Mouse (Mus musculus): ENCODE measurements at regions not wholly inside any gene's neighbourhood (a gene's known extent, or its start where the extent isn't known, plus 50 kb on each side); places are given as distances from the start of the nearest gene placed in this dataset.
A peak's percentile ranks its signal among the peaks of the same experiment; 100 is the strongest.

DNA sequence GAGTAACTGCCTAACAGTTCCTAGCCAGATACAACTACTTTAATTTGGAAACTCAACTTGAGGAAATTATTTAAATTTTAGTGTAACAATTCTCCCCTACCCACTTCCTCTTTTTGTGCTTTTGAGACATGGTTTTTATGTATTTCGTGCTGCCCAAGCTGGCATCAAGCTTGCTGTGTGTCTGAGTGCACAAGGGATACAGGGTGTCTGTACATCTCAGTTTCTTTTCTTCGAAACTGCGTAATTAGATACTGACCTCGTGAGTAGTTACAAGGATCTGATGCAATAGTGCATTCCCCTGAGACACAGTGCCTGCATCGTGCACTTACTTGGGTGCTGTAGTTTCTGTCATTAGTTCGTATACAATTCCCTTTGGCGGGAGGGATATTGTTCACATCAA, 192.4 kb downstream of the Ube2e3 start:
- Histone ChIP-seq H3K36me3 (no peaks in the 10 kb centered on the region), H3K27ac (no peak overlapping the region), H3K9ac (no peak overlapping the region), H3K4me2 (replicated peaks) (no peak overlapping the region), H3K27me3 (no peaks in the 10 kb centered on the region), H3K4me3 (no peak overlapping the region), H3K9me3 (no peaks in the 10 kb centered on the region), H3K4me1 (peaks cover 8% of the 10 kb centered on the region; the same call in 1 of the 2 replicates)
- no peak for ATAC-seq (ENCODE audit: low FRiP score, low read depth)
- whole genome bisulfite sequencing, result 82% methylated on average over 7 of the region's 7 CpGs

GRCm38 (mm10) chr2:79061645-79062044, 193.6 kb upstream of the Itga4 start:
- no peak overlapping the region for H3K9ac ChIP-seq

DNA sequence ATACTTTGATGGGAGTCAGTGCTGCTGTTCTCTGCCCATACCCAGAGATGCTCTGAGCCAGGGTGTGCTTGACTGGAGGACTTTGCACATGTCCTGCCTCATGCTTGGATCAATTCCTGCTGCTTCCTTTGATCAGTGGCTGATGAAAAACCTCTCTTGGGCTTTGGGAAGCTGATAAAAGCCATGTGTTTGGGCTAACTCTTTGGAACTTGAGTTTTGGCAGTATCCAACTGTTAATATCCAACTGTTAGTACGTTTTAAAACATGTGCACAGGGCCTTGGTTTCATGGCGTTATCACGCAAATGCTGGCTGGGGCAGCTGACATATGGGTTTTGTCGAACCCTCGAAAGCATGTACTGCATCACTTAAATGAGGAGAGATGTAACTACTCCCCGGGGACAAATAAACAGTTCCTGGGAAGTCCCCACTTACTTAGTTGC, 193.0 kb upstream of the Itga4 start:
- peak; percentile 44; the same call in 1 of the 2 replicates for ATAC-seq (ENCODE audit: low FRiP score, low read depth)
- Histone ChIP-seq H3K9me3 (no peaks in the 10 kb centered on the region), H3K4me3 (no peak overlapping the region), H3K27ac (no peak overlapping the region), H3K9ac (no peak overlapping the region), H3K36me3 (no peaks in the 10 kb centered on the region), H3K4me1 (peaks cover 8% of the 10 kb centered on the region; the same call in 1 of the 2 replicates), H3K4me2 (replicated peaks) (no peak overlapping the region), H3K27me3 (no peaks in the 10 kb centered on the region)
- 26% methylated on average over 6 of the region's 6 CpGs for WGBS

More at GRCm38 (mm10) chr2:79061645-79062044, 193.6 kb upstream of the Itga4 start:
- WGBS, result 69% methylated on average over 4 of the region's 4 CpGs
- Histone ChIP-seq H3K4me2 (replicated peaks) (no peak overlapping the region), H3K4me1 (peaks cover 8% of the 10 kb centered on the region; the same call in 1 of the 2 replicates), H3K27ac (no peak overlapping the region), H3K9me3 (no peaks in the 10 kb centered on the region), H3K36me3 (no peaks in the 10 kb centered on the region), H3K27me3 (no peaks in the 10 kb centered on the region), H3K4me3 (no peak overlapping the region)
- no peak for ATAC-seq (ENCODE audit: low FRiP score, low read depth)

DNA sequence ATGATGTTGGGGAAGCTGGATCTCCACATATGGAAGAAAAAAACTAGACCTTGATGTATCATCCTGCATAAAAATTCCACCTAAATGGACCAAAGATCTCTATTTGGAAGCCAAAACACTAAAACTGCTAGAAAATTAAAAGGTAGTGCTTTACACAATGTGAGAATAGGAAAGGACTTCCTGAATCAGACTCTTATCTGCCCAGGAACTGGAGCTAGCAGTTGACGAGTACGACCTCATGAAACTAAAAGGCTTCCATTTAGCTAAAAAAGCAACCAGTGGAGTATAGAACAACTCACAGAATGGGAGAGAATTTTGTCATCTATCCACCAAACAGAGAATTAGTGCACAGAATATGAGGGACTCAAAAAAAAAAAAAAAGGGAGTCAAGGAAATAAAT, 191.6 kb upstream of the Itga4 start:
- H3K27ac ChIP-seq, result no peak overlapping the region
- H3K9me3 ChIP-seq, result no peaks in the 10 kb centered on the region
- ATAC-seq (ENCODE audit: low FRiP score, low read depth), result no peak
- H3K4me3 ChIP-seq, result no peak overlapping the region
- WGBS, result 90% methylated on average over 2 of the region's 2 CpGs
- no peak overlapping the region for H3K4me2 ChIP-seq (replicated peaks)
- H3K9ac ChIP-seq, result no peak overlapping the region
- H3K27me3 ChIP-seq, result no peaks in the 10 kb centered on the region
- no peaks in the 10 kb centered on the region for H3K36me3 ChIP-seq
- H3K4me1 ChIP-seq, result peaks cover 8% of the 10 kb centered on the region; the same call in 1 of the 2 replicates

GRCm38 (mm10) chr2:79065321-79065720, 189.9 kb upstream of the Itga4 start:
- no peak for ATAC-seq (ENCODE audit: low FRiP score, low read depth)
- Histone ChIP-seq H3K4me1 (peaks cover 11% of the 10 kb centered on the region; the same call in 1 of the 2 replicates), H3K4me2 (replicated peaks) (no peak overlapping the region), H3K4me3 (no peak overlapping the region), H3K9ac (no peak overlapping the region), H3K9me3 (no peaks in the 10 kb centered on the region), H3K27ac (no peak overlapping the region), H3K27me3 (no peaks in the 10 kb centered on the region), H3K36me3 (no peaks in the 10 kb centered on the region)
- 77% methylated on average over 1 of the region's 1 CpGs for WGBS

DNA sequence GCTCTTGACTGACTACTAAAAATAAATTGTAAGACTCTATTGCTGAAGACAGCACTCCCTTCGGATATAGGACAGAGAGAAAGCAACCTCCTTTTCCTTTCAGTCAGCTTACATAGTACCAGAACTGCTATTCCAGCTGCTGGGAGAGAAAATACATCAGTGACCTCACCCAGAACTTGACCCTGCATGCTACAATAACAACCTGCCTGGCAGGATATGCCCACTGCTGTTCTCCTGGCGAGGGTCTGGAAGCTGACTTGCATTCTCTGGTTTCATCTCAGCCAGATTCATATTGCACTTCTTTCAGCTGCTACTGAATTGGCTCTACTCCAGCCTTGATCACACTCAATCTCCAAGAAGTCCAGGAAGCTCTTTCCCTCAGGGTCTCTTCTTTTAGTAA, 179.1 kb upstream of the Itga4 start:
- H3K36me3 ChIP-seq, result no peaks in the 10 kb centered on the region
- H3K9ac ChIP-seq, result no peak overlapping the region
- no peaks in the 10 kb centered on the region; the same call in 1 of the 2 replicates for H3K27me3 ChIP-seq
- no peak overlapping the region for H3K4me3 ChIP-seq
- WGBS, result 60% methylated on average over 2 of the region's 2 CpGs
- H3K27ac ChIP-seq, result no peak overlapping the region
- no peaks in the 10 kb centered on the region for H3K9me3 ChIP-seq
- H3K4me2 ChIP-seq (replicated peaks), result no peak overlapping the region
- ATAC-seq (ENCODE audit: low FRiP score, low read depth), result peak; percentile 36; the same call in 1 of the 2 replicates
- H3K4me1 ChIP-seq, result no peaks in the 10 kb centered on the region

DNA sequence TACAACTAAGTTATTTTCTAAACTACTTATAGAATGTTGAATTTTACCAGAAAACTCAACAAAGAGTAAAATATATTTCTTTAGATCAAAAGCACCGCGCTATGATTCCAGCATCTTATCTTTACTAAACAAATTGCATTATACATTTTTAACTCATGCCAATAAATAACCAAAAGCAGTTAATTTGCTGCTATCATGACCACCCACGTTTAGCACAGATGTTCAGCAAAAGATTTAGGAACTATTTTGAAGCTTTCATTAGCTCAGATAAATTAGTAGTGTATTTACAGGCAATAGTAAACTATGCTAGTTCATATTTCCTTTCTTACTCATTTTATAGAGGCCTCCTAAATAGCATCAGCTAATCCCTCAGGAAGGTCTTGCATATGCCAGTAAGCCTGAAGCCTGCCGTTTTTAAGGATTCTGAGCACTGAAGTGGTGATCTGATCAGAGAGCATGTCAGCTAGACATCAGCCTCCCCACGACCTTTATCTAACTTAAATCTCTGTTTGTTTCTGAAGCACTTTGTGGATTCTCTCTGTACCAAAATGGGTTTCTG, 176.3 kb upstream of the Itga4 start:
- H3K27ac ChIP-seq, result no peak overlapping the region
- no peak overlapping the region for H3K9ac ChIP-seq
- H3K4me1 ChIP-seq, result no peaks in the 10 kb centered on the region
- H3K9me3 ChIP-seq, result no peaks in the 10 kb centered on the region
- H3K36me3 ChIP-seq, result no peaks in the 10 kb centered on the region
- no peak for ATAC-seq (ENCODE audit: low FRiP score, low read depth)
- no peak overlapping the region for H3K4me2 ChIP-seq (replicated peaks)
- WGBS, result 49% methylated on average over 5 of the region's 5 CpGs
- H3K27me3 ChIP-seq, result no peaks in the 10 kb centered on the region; the same call in 1 of the 2 replicates
- no peak overlapping the region for H3K4me3 ChIP-seq

- Histone ChIP-seq H3K4me3 (no peak overlapping the region), H3K9ac (no peak overlapping the region), H3K27ac (no peak overlapping the region), H3K4me1 (peaks cover under 1% of the 10 kb centered on the region; the same call in 1 of the 2 replicates), H3K4me2 (replicated peaks) (no peak overlapping the region), H3K9me3 (no peaks in the 10 kb centered on the region), H3K27me3 (no peaks in the 10 kb centered on the region), H3K36me3 (no peaks in the 10 kb centered on the region)
- no peak for ATAC-seq (ENCODE audit: low FRiP score, low read depth)
- WGBS, result 90% methylated on average over 2 of the region's 2 CpGs
These were observed 173.5 kb upstream of the Itga4 start for GRCm38 (mm10) chr2:79081769-79082168.

DNA sequence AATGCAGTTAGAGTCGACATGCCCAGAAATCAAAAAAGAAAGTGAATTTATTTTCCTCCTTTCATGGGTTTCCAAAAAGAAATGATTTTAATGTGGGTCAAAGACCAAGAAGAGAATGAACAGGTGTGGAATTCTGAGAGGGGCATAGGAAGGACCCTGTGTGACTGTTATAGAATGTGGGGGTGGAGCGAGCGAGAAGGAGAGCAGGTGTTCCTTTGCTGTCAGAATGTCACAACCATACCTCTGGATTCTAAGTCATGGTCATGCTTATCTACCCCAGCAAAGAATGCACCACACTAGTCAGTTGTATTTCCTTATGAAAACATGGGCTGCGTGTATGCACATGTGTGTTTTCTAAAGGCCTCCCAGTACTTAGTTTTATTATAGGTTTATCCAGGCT, 168.9 kb upstream of the Itga4 start:
- Histone ChIP-seq H3K27ac (no peak overlapping the region), H3K9me3 (no peaks in the 10 kb centered on the region), H3K4me2 (replicated peaks) (no peak overlapping the region), H3K27me3 (no peaks in the 10 kb centered on the region), H3K4me3 (no peak overlapping the region), H3K9ac (no peak overlapping the region), H3K4me1 (peaks cover 15% of the 10 kb centered on the region), H3K36me3 (no peaks in the 10 kb centered on the region)
- 82% methylated on average over 4 of the region's 4 CpGs for WGBS
- ATAC-seq (ENCODE audit: low FRiP score, low read depth), result no peak

- Histone ChIP-seq H3K36me3 (no peaks in the 10 kb centered on the region), H3K4me2 (replicated peaks) (peak overlapping the region; percentile 56), H3K9me3 (no peaks in the 10 kb centered on the region), H3K4me1 (peaks cover 15% of the 10 kb centered on the region), H3K27ac (no peak overlapping the region), H3K9ac (no peak overlapping the region), H3K4me3 (peak overlapping the region; percentile 25), H3K27me3 (no peaks in the 10 kb centered on the region)
- peak; percentile 16; the same call in 1 of the 2 replicates for ATAC-seq (ENCODE audit: low FRiP score, low read depth)
- 27% methylated on average over 9 of the region's 9 CpGs for WGBS
These were observed 168.2 kb upstream of the Itga4 start for GRCm38 (mm10) chr2:79086857-79087578.

GRCm38 (mm10) chr2:79087600-79088205, 167.5 kb upstream of the Itga4 start:
- Histone ChIP-seq H3K9me3 (no peaks in the 10 kb centered on the region), H3K9ac (no peak overlapping the region), H3K27ac (no peak overlapping the region), H3K4me3 (peak overlapping the region; percentile 25), H3K4me2 (replicated peaks) (peak overlapping the region; percentile 56), H3K4me1 (peaks cover 15% of the 10 kb centered on the region), H3K36me3 (no peaks in the 10 kb centered on the region), H3K27me3 (no peaks in the 10 kb centered on the region)
- WGBS, result 19% methylated on average over 9 of the region's 9 CpGs
- ATAC-seq (ENCODE audit: low FRiP score, low read depth), result peak; percentile 79

- ATAC-seq (ENCODE audit: low FRiP score, low read depth), result no peak
- 93% methylated on average over 2 of the region's 2 CpGs for WGBS
- Histone ChIP-seq H3K9me3 (no peaks in the 10 kb centered on the region), H3K9ac (no peak overlapping the region), H3K36me3 (no peaks in the 10 kb centered on the region), H3K4me1 (peaks cover 15% of the 10 kb centered on the region), H3K4me3 (no peak overlapping the region), H3K4me2 (replicated peaks) (no peak overlapping the region), H3K27me3 (no peaks in the 10 kb centered on the region), H3K27ac (no peak overlapping the region)
These were observed 165.0 kb upstream of the Itga4 start for GRCm38 (mm10) chr2:79090273-79090672.

Data from limb, embryonic 13.5 days (tissue).